Mouse (Mus musculus): Measurements from ENCODE around the gene Spink4. TPM values are rescaled to one million over a fixed set of nuclear protein-coding genes. Genes with fewer than 3 reads are reported as not detected.
"Not testable (repeated sequence)": the region's sequence is repeated elsewhere in the genome, so short reads cannot be mapped to it uniquely, and the experiment has no call there.

Spink4 gene
- polyA plus RNA-seq, 1 experiment, result 7,223 TPM

DNA sequence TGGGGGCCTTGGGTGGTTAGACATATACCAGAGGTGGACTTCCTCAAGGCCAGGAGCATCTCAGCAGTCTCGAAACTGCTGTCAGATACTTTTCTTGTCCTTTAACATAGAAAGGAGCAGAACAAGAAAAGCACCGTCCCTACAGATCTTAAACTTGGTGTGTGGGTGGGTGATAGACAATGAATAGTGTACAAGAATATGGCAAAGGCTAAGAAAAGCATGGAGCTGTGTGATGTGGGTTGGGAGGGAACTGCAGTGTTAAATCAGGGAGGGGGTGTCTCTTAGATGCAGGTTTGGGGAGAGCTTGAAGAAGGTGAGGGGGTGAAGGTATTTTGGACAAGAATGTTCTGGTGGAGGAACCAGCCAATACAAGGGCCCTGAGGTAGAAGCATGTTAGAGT, 724 bp downstream of the Spink4 start:
- WGBS, result 86% methylated on average over 2 of the region's 2 CpGs
- no peak for TF ChIP-seq POLR2A (IDR thresholded peaks at IDR 0.05; ENCODE audit: low read depth, low read length)
- TF ChIP-seq CTCF (IDR thresholded peaks at IDR 0.05; ENCODE audit: extremely low read depth, insufficient read length, insufficient replicate concordance, low read depth, low read length), result no peak
- Histone ChIP-seq H3K4me3 (ENCODE audit: low read depth, low read length) (peak overlapping the region; percentile 29; the same call in 1 of the 2 replicates), H3K4me1 (ENCODE audit: control insufficient read depth, insufficient read depth, insufficient read length, low read length) (peaks cover 14% of the 10 kb centered on the region), H3K27me3 (ENCODE audit: control insufficient read depth, insufficient read depth, low read length) (no peaks in the 10 kb centered on the region), H3K27ac (ENCODE audit: insufficient read depth, low read depth, low read length) (0 out of 2 replicates have a peak overlapping the region, but pooled peaks have one; percentile 28), H3K36me3 (ENCODE audit: control insufficient read depth, insufficient read depth, low read length) (no peaks in the 10 kb centered on the region)

DNA sequence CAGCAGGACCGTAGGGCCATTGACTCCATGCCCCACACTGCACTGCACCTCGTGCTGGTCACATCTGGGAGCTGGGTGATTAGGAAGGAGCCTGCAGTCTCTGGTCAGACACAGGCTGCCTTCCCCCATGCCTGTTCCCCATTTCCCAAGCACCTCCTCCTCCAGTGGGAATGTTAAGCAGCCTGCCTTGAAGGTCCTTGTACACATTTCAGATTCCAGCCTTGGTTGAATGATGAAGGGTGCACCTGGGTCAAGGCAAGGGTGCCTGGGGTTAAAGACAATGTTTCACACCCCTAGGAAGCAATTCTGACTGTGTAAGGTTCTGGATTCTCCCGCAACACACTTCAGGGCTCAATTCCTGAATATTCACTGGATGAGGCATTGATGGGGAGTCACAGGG, 1.4 kb downstream of the Spink4 start:
- Histone ChIP-seq H3K27ac (ENCODE audit: insufficient read depth, low read depth, low read length) (no peak overlapping the region), H3K4me3 (ENCODE audit: low read depth, low read length) (no peak overlapping the region), H3K4me1 (ENCODE audit: control insufficient read depth, insufficient read depth, insufficient read length, low read length) (peaks cover 11% of the 10 kb centered on the region), H3K27me3 (ENCODE audit: control insufficient read depth, insufficient read depth, low read length) (no peaks in the 10 kb centered on the region), H3K36me3 (ENCODE audit: control insufficient read depth, insufficient read depth, low read length) (no peaks in the 10 kb centered on the region)
- WGBS, result 82% methylated on average over 3 of the region's 3 CpGs
- TF ChIP-seq POLR2A (IDR thresholded peaks at IDR 0.05; ENCODE audit: low read depth, low read length) (no peak), CTCF (IDR thresholded peaks at IDR 0.05; ENCODE audit: extremely low read depth, insufficient read length, insufficient replicate concordance, low read depth, low read length) (no peak)

DNA sequence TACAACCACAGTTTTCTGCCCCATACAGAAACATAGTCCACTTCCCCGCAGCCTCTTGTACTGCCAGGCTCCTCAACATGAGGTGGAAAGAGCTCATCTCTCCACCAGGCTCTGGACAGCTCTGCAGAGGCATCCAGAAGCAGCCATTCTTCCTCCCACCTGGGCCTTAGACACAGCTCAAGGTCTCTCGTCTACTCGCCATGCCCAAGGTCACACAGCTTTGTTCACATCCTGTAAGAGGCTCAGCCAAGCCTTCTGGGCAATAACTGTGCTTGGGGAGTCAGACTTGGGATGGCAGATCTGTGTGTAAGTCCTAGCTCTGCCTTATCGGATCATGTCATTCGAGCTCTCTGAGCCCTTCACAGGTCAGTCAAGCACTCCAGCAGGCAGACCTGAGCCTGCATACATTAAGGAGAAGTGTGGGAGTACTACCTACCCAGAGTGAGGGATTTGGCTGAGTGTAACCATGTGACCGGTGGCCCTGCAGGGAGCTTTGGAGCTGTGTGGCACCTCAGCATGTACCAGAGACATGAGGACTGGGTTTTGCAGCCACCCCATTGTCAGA, 3.3 kb downstream of the Spink4 start:
- 85% methylated on average over 6 of the region's 6 CpGs for WGBS
- Histone ChIP-seq H3K36me3 (ENCODE audit: control insufficient read depth, insufficient read depth, low read length) (no peaks in the 10 kb centered on the region), H3K27ac (ENCODE audit: insufficient read depth, low read depth, low read length) (no peak overlapping the region), H3K4me1 (ENCODE audit: control insufficient read depth, insufficient read depth, insufficient read length, low read length) (peaks cover 7% of the 10 kb centered on the region), H3K4me3 (ENCODE audit: low read depth, low read length) (no peak overlapping the region), H3K27me3 (ENCODE audit: control insufficient read depth, insufficient read depth, low read length) (no peaks in the 10 kb centered on the region)
- TF ChIP-seq CTCF (IDR thresholded peaks at IDR 0.05; ENCODE audit: extremely low read depth, insufficient read length, insufficient replicate concordance, low read depth, low read length) (no peak), POLR2A (IDR thresholded peaks at IDR 0.05; ENCODE audit: low read depth, low read length) (no peak)

DNA sequence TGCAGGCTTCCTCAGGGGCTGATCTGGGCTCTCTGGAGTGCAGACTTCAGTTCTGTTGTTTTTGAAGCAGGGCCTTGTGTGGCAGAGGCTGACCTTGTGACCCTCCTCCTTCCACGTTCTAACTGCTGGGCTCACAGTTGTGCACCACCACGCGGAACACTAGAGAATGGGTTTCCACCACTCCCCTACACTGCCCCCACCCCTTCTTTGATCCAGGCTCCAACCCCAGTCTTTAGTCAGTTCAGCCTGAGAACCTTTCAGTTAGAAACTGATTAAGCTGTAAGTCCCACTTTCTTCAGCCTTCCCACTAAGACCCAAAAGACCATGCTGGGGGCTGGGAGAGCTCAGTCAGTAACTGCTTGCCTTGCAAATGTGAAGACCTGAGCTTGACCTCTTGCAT, 5.7 kb downstream of the Spink4 start:
- no peak for TF ChIP-seq POLR2A (IDR thresholded peaks at IDR 0.05; ENCODE audit: low read depth, low read length)
- no peak for TF ChIP-seq CTCF (IDR thresholded peaks at IDR 0.05; ENCODE audit: extremely low read depth, insufficient read length, insufficient replicate concordance, low read depth, low read length)
- H3K27me3 ChIP-seq (ENCODE audit: control insufficient read depth, insufficient read depth, low read length), result no peaks in the 10 kb centered on the region
- no peak overlapping the region for H3K4me3 ChIP-seq (ENCODE audit: low read depth, low read length)
- H3K36me3 ChIP-seq (ENCODE audit: control insufficient read depth, insufficient read depth, low read length), result no peaks in the 10 kb centered on the region
- 81% methylated on average over 3 of the region's 3 CpGs for WGBS
- no peak overlapping the region for H3K27ac ChIP-seq (ENCODE audit: insufficient read depth, low read depth, low read length)
- no peaks in the 10 kb centered on the region for H3K4me1 ChIP-seq (ENCODE audit: control insufficient read depth, insufficient read depth, insufficient read length, low read length)

DNA sequence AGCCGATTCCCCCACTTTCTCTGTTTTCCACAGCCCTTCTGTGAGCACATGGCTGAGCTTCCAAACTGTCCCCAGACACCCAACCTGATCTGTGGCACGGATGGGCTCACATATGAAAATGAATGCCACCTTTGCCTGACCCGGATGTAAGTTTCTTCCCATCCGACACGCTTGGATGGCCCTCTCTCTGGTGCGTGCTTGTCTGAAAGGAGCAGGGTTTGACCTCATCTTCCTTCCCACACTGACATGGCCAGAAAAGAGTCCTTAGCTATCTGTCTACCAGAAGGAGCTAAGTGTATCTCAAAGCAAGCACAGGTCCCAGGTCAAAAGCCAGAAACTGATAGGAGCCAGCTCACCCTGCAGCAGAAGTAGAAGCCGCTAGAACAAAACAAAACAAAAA, 9.2 kb downstream of the Spink4 start:
- no peaks in the 10 kb centered on the region for H3K27me3 ChIP-seq (ENCODE audit: control insufficient read depth, insufficient read depth, low read length)
- H3K4me1 ChIP-seq (ENCODE audit: control insufficient read depth, insufficient read depth, insufficient read length, low read length), result peaks cover under 1% of the 10 kb centered on the region; the same call in 1 of the 2 replicates
- WGBS, result 84% methylated on average over 7 of the region's 7 CpGs
- no peak overlapping the region for H3K4me3 ChIP-seq (ENCODE audit: low read depth, low read length)
- TF ChIP-seq CTCF (IDR thresholded peaks at IDR 0.05; ENCODE audit: extremely low read depth, insufficient read length, insufficient replicate concordance, low read depth, low read length) (no peak), POLR2A (IDR thresholded peaks at IDR 0.05; ENCODE audit: low read depth, low read length) (no peak)
- no peak overlapping the region for H3K27ac ChIP-seq (ENCODE audit: insufficient read depth, low read depth, low read length)
- H3K36me3 ChIP-seq (ENCODE audit: control insufficient read depth, insufficient read depth, low read length), result peaks cover 10% of the 10 kb centered on the region; the same call in 1 of the 2 replicates

DNA sequence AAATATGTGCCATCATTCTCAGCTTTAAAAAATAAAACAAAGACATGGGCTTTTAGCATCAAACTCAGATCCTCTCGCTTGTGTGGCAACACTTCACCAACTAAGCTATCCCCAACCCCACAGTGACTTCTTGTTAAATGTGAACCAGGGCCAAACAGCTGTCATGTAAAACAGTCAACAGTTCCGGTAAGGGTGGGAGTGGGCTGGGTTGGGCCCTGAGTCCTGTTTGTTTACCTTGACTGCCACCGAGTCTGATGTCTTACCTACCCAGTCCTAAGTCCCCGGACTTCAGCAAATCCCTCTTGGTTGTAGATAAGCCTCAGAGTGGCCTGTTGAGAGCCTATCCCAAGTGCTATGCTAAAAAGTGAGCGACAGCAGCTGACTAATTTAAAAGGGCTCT, 13.8 kb downstream of the Spink4 start:
- Histone ChIP-seq H3K4me1 (ENCODE audit: control insufficient read depth, insufficient read depth, insufficient read length, low read length) (peaks cover 5% of the 10 kb centered on the region; the same call in 1 of the 2 replicates), H3K36me3 (ENCODE audit: control insufficient read depth, insufficient read depth, low read length) (peaks cover 37% of the 10 kb centered on the region), H3K27ac (ENCODE audit: insufficient read depth, low read depth, low read length) (no peak overlapping the region), H3K27me3 (ENCODE audit: control insufficient read depth, insufficient read depth, low read length) (no peaks in the 10 kb centered on the region), H3K4me3 (ENCODE audit: low read depth, low read length) (no peak overlapping the region)
- TF ChIP-seq POLR2A (IDR thresholded peaks at IDR 0.05; ENCODE audit: low read depth, low read length), result no peak
- TF ChIP-seq CTCF (IDR thresholded peaks at IDR 0.05; ENCODE audit: extremely low read depth, insufficient read length, insufficient replicate concordance, low read depth, low read length), result no peak
- 64% methylated on average over 5 of the region's 5 CpGs for WGBS

DNA sequence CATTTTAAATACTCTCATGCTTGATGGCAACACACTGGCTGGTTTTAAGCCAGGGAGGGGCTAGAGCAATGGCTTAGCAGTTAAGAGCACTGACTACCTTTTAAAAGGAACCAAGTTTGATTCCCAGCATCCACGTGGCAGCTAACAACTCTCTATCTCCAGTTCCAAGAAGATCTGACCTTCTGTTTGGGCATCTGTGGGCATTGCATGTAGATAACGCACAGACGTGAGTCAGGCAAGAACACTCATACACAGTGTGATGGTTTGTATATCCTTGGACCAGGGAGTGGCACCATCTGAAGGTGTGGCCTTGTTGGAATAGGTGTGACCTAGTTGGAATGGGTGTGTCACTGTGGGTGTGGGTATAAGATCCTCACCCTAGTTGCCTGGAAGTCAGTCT, 14.5 kb downstream of the Spink4 start:
- not testable (repeated sequence) for H3K27me3 ChIP-seq (ENCODE audit: control insufficient read depth, insufficient read depth, low read length); H3K4me3 ChIP-seq (ENCODE audit: low read depth, low read length); H3K27ac ChIP-seq (ENCODE audit: insufficient read depth, low read depth, low read length); H3K4me1 ChIP-seq (ENCODE audit: control insufficient read depth, insufficient read depth, insufficient read length, low read length)
- H3K36me3 ChIP-seq (ENCODE audit: control insufficient read depth, insufficient read depth, low read length), result peaks cover 41% of the 10 kb centered on the region
- 50% methylated on average over 3 of the region's 3 CpGs for WGBS
